Mouse (Mus musculus) limb, embryonic 11.5 days (tissue): ENCODE data around the gene Obscn. TPM values are rescaled to one million over a fixed set of nuclear protein-coding genes. Genes with fewer than 3 reads are reported as not detected.

Source experiments
- ATAC-seq: fragments of 200-750 bp; cut with Nextera tagmentation; 2 replicates; pipeline ENCODE4 v1.8.0; 2017; ENCODE audit warnings: low read depth; ENCODE audit not compliant: insufficient number of reproducible peaks, low FRiP score, low TSS enrichment
- DNase-seq: peaks from one replicate; pipeline ENCODE4 v3.0.0-alpha.2; 2015; ENCODE audit warnings: low spot score
- H3K27ac ChIP-seq: fragments of 300-500 bp; sonication (generic); replicated peaks from 2 replicates; pipeline ENCODE4 v1.5.1; 2014; ENCODE audit warnings: low read depth, mild to moderate bottlenecking, low read length
- H3K27me3 ChIP-seq: fragments of 300-500 bp; sonication (generic); 2 replicates; pipeline ENCODE4 v1.6.1; 2014; ENCODE audit warnings: mild to moderate bottlenecking, low read length, mixed read lengths; ENCODE audit not compliant: control insufficient read depth, insufficient read depth
- H3K36me3 ChIP-seq: fragments of 300-500 bp; sonication (generic); 2 replicates; pipeline ENCODE4 v1.6.1; 2014; ENCODE audit warnings: mild to moderate bottlenecking, low read length, moderate library complexity, mixed read lengths; ENCODE audit not compliant: control insufficient read depth, insufficient read depth
- H3K4me1 ChIP-seq: fragments of 300-500 bp; sonication (generic); 2 replicates; pipeline ENCODE4 v1.6.1; 2014; ENCODE audit warnings: low read length, mixed read lengths; ENCODE audit not compliant: control insufficient read depth, insufficient read depth
- H3K4me2 ChIP-seq: fragments of 300-500 bp; sonication (generic); 2 replicates; pipeline ENCODE4 v1.6.1; 2014; ENCODE audit warnings: low read depth, mild to moderate bottlenecking, moderate library complexity; ENCODE audit not compliant: severe bottlenecking
- H3K4me3 ChIP-seq: fragments of 300-500 bp; sonication (generic); 2 replicates; pipeline ENCODE4 v1.5.1; 2014; ENCODE audit warnings: low read depth, low read length
- H3K9ac ChIP-seq: fragments of 300-500 bp; sonication (generic); 2 replicates; pipeline ENCODE4 v1.6.1; 2014; ENCODE audit warnings: mild to moderate bottlenecking, low read length
- H3K9me3 ChIP-seq: fragments of 300-500 bp; sonication (generic); 2 replicates; pipeline ENCODE4 v1.6.1; 2016; ENCODE audit warnings: low read length; ENCODE audit not compliant: control insufficient read depth
- WGBS: fragments of 180-500 bp; shearing (Covaris S2); extraction: QIAGEN DNeasy Blood & Tissue Kit; methylation state at CpG from one replicate; pipeline ENCODE4 v1.1.7; 2014; 5-methylcytosine and 5-hydroxymethylcytosine counted together
- polyA plus RNA-seq: library from polyadenylated mRNA; unstranded; fragments of >200 nt; fragmentation: Nextera tagmentation; extraction: Ambion mirVana; gene quantifications from 2 replicates; pipeline ENCODE4 v1.2.1, GENCODE M21; 2014

Obscn gene
- polyA plus RNA-seq, 1 experiment from 2014 or later = 0.08 TPM

DNA sequence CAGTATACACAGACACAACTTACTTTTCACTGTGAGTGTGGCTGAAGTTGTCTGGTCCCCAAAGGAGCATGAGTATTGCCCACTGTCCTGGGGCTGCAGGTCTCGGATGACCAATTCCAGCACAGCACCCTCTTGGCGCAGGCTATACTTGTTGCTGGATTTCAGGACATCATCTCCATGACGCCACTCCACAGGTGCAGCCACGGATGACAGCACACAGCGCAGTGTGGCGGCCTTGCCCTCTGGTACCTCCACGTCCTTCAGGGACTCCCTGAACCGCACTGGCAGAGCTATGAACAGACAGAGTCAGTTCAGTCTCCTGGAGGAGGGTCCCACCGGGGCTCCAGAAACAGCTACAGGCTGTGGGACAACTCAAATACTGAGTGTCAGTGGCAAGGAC, 68.3 kb downstream of the Obscn start:
- Histone ChIP-seq H3K36me3 (no peaks in the 10 kb centered on the region), H3K27ac (no peak overlapping the region), H3K4me1 (no peaks in the 10 kb centered on the region), H3K27me3 (no peaks in the 10 kb centered on the region), H3K4me3 (no peak overlapping the region), H3K4me2 (no peak overlapping the region; the same call in 1 of the 2 replicates), H3K9ac (no peak overlapping the region), H3K9me3 (no peaks in the 10 kb centered on the region)
- 88% methylated on average over 9 of the region's 9 CpGs for WGBS
- ATAC-seq (no peak), DNase-seq (no peak)

DNA sequence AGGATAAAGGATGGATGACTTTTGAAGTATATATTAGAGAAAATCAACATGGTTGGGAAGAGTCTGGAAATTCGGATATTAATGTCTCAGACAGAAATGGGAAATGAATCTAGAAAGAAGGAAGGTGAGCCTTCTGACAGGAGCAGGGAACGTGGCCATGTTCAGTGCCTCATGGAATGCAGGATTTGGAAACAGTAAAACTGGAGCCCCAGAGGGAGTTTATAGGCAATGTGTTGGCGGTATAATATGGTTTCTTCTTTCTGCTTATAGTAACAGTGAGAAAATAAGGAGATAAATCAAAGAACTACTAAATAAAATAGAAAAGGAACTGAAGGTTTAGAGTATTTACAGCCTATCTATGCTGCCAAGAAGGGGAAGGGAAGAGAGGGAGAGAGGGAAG, 78.2 kb downstream of the Obscn start:
- no peaks in the 10 kb centered on the region for H3K4me1 ChIP-seq
- no peaks in the 10 kb centered on the region for H3K27me3 ChIP-seq
- H3K9ac ChIP-seq = no peak overlapping the region
- WGBS = 64% methylated on average over 3 of the region's 3 CpGs
- H3K36me3 ChIP-seq = no peaks in the 10 kb centered on the region
- no peaks in the 10 kb centered on the region for H3K9me3 ChIP-seq
- H3K4me2 ChIP-seq = no peak overlapping the region
- H3K4me3 ChIP-seq = no peak overlapping the region
- ATAC-seq (no peak), DNase-seq (no peak)
- H3K27ac ChIP-seq = no peak overlapping the region

DNA sequence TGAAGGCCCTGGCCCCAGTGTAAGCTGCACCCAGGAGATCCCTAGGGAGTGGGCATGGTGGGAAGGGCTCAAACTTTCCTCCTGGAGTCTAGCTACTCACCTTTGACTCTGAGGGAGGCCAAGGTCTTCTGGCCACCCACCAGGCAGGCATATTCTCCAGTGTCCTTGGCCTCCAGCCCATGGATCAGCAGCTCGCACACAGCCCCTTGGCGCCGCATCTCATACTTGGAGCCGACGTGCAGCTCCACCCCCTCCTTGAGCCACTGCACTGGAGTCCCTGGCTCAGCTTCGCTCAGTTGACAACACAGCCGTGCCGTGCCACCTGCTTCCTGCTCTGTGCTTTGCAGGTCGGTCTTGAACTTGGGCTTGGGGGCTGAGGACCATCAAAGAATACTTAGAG, 85.2 kb downstream of the Obscn start:
- Histone ChIP-seq H3K27ac (no peak overlapping the region), H3K27me3 (no peaks in the 10 kb centered on the region), H3K4me2 (no peak overlapping the region), H3K9ac (no peak overlapping the region), H3K36me3 (no peaks in the 10 kb centered on the region), H3K4me1 (no peaks in the 10 kb centered on the region), H3K9me3 (no peaks in the 10 kb centered on the region), H3K4me3 (no peak overlapping the region)
- WGBS = 85% methylated on average over 9 of the region's 9 CpGs
- ATAC-seq (no peak), DNase-seq (no peak)

DNA sequence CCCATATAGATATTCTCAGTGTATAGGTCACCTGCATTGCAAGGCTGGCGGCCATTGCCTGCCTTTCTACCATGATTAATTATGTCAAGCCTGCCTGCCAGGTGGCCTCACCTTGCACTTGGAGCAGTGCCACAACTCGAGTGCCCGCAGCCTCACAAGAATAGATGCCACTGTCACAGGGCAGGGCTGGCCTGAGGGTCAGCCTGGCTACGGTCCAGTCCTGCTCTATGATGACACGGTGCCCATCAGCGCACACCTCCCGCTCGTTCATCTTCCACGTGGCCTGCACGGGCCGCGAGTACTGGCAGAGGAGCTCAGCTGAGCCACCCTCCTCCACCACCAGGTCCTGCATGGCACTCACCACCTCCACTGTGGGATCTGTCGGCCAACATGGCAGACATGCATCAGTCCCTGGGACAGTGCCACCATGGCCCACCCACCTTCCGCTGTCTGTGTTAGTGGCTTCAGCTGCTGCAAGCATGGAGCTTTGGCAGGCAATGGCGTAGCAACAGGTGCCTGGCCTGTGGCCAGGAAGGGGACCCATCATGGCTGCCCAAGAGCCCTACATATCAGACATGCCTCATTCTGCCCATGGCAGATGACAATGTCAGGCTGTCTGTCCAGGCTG, 91.4 kb downstream of the Obscn start:
- H3K27ac ChIP-seq = no peak overlapping the region
- ATAC-seq (no peak), DNase-seq (no peak)
- H3K27me3 ChIP-seq = no peaks in the 10 kb centered on the region
- H3K36me3 ChIP-seq = no peaks in the 10 kb centered on the region
- H3K4me3 ChIP-seq = no peak overlapping the region
- no peaks in the 10 kb centered on the region for H3K9me3 ChIP-seq
- 95% methylated on average over 15 of the region's 15 CpGs for WGBS
- no peak overlapping the region for H3K9ac ChIP-seq
- H3K4me2 ChIP-seq = no peak overlapping the region
- H3K4me1 ChIP-seq = no peaks in the 10 kb centered on the region

DNA sequence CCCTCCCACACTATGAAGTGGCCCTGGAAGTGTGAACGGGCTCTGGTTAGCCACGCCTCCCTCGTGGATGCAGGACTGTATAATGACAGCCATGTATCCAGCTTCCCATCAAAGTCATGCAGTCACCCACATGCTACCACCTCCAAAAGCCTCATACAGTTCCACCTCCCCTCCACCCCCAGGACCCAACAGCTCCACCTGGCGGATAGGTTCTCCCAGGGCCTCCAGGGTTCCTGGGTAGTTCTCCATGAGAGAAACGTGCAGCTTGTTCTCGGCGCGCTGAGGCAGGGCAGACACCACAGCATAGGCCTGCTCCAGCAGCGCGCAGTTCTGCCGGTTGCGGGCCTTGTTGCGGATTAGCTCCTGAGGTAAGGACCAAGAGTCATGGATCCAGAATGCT, 107.2 kb downstream of the Obscn start:
- no peak overlapping the region for H3K27ac ChIP-seq
- 90% methylated on average over 13 of the region's 13 CpGs for WGBS
- H3K4me2 ChIP-seq = no peak overlapping the region
- H3K27me3 ChIP-seq = no peaks in the 10 kb centered on the region
- H3K9ac ChIP-seq = no peak overlapping the region
- DNase-seq (no peak), ATAC-seq (no peak)
- no peaks in the 10 kb centered on the region for H3K9me3 ChIP-seq
- H3K4me3 ChIP-seq = no peak overlapping the region
- H3K36me3 ChIP-seq = no peaks in the 10 kb centered on the region
- no peaks in the 10 kb centered on the region for H3K4me1 ChIP-seq

DNA sequence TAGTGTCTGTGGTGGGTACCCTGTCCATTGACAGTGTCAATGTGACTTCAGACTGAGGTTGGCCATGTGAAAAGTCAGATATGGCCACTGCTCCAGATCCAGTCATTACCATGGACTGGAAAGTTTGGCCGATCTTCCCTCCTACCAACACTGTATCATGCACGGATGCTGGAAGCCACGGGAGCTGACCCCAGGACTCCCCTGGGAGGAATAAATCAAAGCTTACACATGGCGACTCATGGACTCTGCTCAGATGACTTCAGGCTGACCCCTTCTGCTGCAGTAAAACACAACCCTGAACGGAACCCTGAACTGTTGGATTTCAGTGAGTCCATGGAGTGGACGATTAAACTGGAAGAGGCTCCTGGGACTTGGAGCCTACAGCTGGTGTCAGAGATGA, 109.8 kb downstream of the Obscn start:
- no peak overlapping the region for H3K4me2 ChIP-seq
- no peaks in the 10 kb centered on the region for H3K36me3 ChIP-seq
- no peak overlapping the region for H3K27ac ChIP-seq
- 74% methylated on average over 6 of the region's 6 CpGs for WGBS
- ATAC-seq = no peak
- H3K9me3 ChIP-seq = no peaks in the 10 kb centered on the region
- no peaks in the 10 kb centered on the region for H3K27me3 ChIP-seq
- H3K4me3 ChIP-seq = no peak overlapping the region
- H3K9ac ChIP-seq = no peak overlapping the region
- no peak for DNase-seq
- no peaks in the 10 kb centered on the region for H3K4me1 ChIP-seq

DNA sequence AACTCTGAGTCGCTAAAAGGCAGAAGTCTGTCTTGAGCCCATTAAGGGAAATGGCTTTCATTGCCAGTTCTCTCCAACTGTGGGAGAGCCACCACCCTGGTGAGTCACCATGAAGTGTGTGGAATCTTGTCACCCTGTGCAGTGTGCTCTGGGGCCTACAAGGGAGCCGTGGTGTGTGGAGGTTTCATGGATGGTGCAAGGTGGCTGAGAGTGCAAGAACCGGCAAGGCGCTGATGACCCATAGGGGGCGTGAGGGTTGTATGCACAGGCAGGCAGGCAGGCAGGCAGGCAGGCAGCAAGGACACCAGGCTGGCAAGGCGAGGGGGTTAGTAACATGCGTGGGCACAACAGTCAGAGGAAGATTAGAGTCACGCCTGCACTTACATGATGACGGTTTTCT, 121.2 kb downstream of the Obscn start:
- peak; percentile 46 for DNase-seq
- H3K27ac ChIP-seq = no peak overlapping the region
- WGBS = 42% methylated on average over 9 of the region's 9 CpGs

DNA sequence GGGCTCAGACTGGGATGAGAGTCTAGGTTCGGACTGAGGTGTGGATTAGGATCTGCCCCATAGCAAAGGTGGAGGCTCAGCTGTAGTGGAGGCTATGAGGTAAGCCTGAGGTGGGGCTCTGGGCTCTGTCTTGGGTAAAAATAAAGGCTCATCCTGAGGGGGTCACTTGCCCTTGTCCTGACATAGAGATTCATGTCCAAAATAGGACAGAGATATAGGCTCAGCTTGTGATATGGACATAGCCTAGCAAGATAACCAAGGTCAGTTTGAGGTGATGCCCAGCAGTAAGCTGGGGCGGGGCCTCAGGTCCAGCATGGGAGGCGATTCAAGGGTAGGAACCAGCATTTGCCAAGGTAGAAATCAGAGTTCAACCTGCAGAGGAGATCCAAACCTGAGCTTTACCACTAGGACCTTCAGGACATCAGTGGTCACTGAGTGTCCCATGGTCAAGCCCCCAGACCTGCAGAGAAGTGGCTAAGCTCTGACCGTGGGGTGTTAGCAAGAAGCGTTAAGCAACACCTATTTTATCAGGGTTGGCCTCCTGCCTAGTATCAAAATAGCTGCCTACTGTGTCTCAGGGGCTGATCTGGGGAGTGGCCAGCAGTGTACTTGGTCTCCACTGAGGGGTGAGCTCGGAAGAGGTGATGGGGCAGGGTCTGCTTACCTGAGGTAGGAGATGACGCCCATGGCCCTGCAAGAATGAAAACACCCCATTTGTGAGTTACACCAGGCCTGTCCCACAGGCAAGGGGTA, 133.7 kb downstream of the Obscn start:
- Histone ChIP-seq H3K4me3 (no peak overlapping the region), H3K9me3 (no peaks in the 10 kb centered on the region), H3K9ac (no peak overlapping the region), H3K27ac (no peak overlapping the region), H3K4me1 (no peaks in the 10 kb centered on the region), H3K36me3 (no peaks in the 10 kb centered on the region), H3K4me2 (no peak overlapping the region), H3K27me3 (no peaks in the 10 kb centered on the region)
- DNase-seq = no peak
- ATAC-seq = no peak
- WGBS = 76% methylated on average over 7 of the region's 7 CpGs

More for the DNA sequence above, 121.2 kb downstream of the Obscn start:
- Histone ChIP-seq H3K9ac (no peak overlapping the region), H3K4me2 (no peak overlapping the region), H3K36me3 (no peaks in the 10 kb centered on the region), H3K4me1 (no peaks in the 10 kb centered on the region), H3K27me3 (no peaks in the 10 kb centered on the region), H3K4me3 (no peak overlapping the region), H3K9me3 (no peaks in the 10 kb centered on the region)
- ATAC-seq = no peak
